Mouse (Mus musculus): ENCODE measurements around the gene Rasa4. TPM values are rescaled to one million over a fixed set of nuclear protein-coding genes. Genes with fewer than 3 reads are reported as not detected.

The Rasa4 gene
- total RNA-seq, 2 experiments from 2014 or later, result 12.9 to 20.5 TPM

Small RNA genes within 50 kb of the gene (microRNA-seq; reads per million reads assigned to microRNA genes)
- 0 to 1.0 reads per million in 2 experiments for gene Mir7035

Other genes with a start within 250 kb of the Rasa4 start
- gene Hspb1, start 196.0 kb upstream of the Rasa4 start, total RNA-seq (2021), result 100 to 1,000 TPM; 357 to 451 TPM
- 100 to 1,000 TPM; 302 to 322 TPM for gene Ywhag, start 149.3 kb upstream of the Rasa4 start, total RNA-seq (2021)
- gene Ssc4d, start 109.4 kb upstream of the Rasa4 start, total RNA-seq (2021), result 1 to 10 TPM in 1 of 2 experiments, under 1 TPM in 1; 0.78 to 1.1 TPM
- gene Zp3, start 103.8 kb upstream of the Rasa4 start, total RNA-seq (2021), result not detected
- 1 to 10 TPM; 7.7 to 9.2 TPM for gene Dtx2, start 89.1 kb upstream of the Rasa4 start, total RNA-seq (2021)
- under 1 TPM in 1 of 2 experiments, not detected in 1; 0.14 TPM for gene Upk3b, start 45.4 kb upstream of the Rasa4 start, total RNA-seq (2021)
- not detected for gene Upk3bl, start 29.4 kb upstream of the Rasa4 start, total RNA-seq (2021)
- 10 to 100 TPM; 71.2 to 75.6 TPM for gene Polr2j, start 32.7 kb downstream of the Rasa4 start, total RNA-seq (2021)
- gene Lrwd1, start 52.2 kb downstream of the Rasa4 start, total RNA-seq (2021), result 1 to 10 TPM; 4.9 to 7.4 TPM
- gene Alkbh4, start 52.2 kb downstream of the Rasa4 start, total RNA-seq (2021), result 1 to 10 TPM; 5.0 to 6.2 TPM
- gene Orai2, start 86.8 kb downstream of the Rasa4 start, total RNA-seq (2021), result 1 to 10 TPM; 4.9 to 7.8 TPM
- 10 to 100 TPM; 26.9 to 28.2 TPM for gene Prkrip1, start 115.0 kb downstream of the Rasa4 start, total RNA-seq (2021)
- 10 to 100 TPM; 10.3 to 11.5 TPM for gene Sh2b2, start 162.6 kb downstream of the Rasa4 start, total RNA-seq (2021)